Mouse (Mus musculus): ENCODE measurements around the gene Plk3. TPM values are rescaled to one million over a fixed set of nuclear protein-coding genes. Genes with fewer than 3 reads are reported as not detected.

Gene Plk3
- polyA plus RNA-seq, 1 experiment from 2014 or later: 3.8 TPM

GRCm38 (mm10) chr4:117125348-117125909 lies 8.3 kb downstream of the Plk3 start, which contains the start of gene Btbd19:
Gene Btbd19, minus strand, starts transcription at chr4:117125725.
- H3K9ac ChIP-seq (replicated peaks; ENCODE audit: low read depth, low read length): peak within 1 kb of the TSS; percentile 8; the same call in 1 of the 2 replicates
- H3K27ac ChIP-seq (ENCODE audit: low read length): peak within 1 kb of the TSS; percentile 88
- WGBS: 22% methylated on average over 8 of the region's 8 CpGs
- H3K27me3 ChIP-seq (ENCODE audit: control insufficient read depth, insufficient read depth, low read length): no peaks in the 10 kb centered on the region
- H3K9me3 ChIP-seq (ENCODE audit: control insufficient read depth, low read depth, low read length): no peaks in the 10 kb centered on the region
- peak; percentile 37; the same call in 1 of the 2 replicates for ATAC-seq (ENCODE audit: insufficient number of reproducible peaks, insufficient read depth, low FRiP score, low read depth)
- H3K4me2 ChIP-seq (replicated peaks; ENCODE audit: low read depth, low read length): peak within 1 kb of the TSS; percentile 28
- peaks cover 16% of the 10 kb centered on the region for H3K4me1 ChIP-seq (ENCODE audit: control insufficient read depth, insufficient read depth, low read length)
- H3K36me3 ChIP-seq (ENCODE audit: control insufficient read depth, insufficient read depth, low read length): peaks cover 7% of the 10 kb centered on the region; the same call in 1 of the 2 replicates
- no peak within 1 kb of the TSS; the same call in 1 of the 2 replicates for H3K4me3 ChIP-seq (ENCODE audit: low read depth, low read length)

GRCm38 (mm10) chr4:117124518-117125347 lies 9.0 kb downstream of the Plk3 start:
- Histone ChIP-seq H3K4me3 (ENCODE audit: low read depth, low read length) (no peak overlapping the region; the same call in 1 of the 2 replicates), H3K9ac (replicated peaks; ENCODE audit: low read depth, low read length) (peak overlapping the region; percentile 8; the same call in 1 of the 2 replicates), H3K4me1 (ENCODE audit: control insufficient read depth, insufficient read depth, low read length) (peaks cover 16% of the 10 kb centered on the region), H3K4me2 (replicated peaks; ENCODE audit: low read depth, low read length) (peak overlapping the region; percentile 28), H3K36me3 (ENCODE audit: control insufficient read depth, insufficient read depth, low read length) (peaks cover 4% of the 10 kb centered on the region; the same call in 1 of the 2 replicates), H3K27ac (ENCODE audit: low read length) (peak overlapping the region; percentile 88), H3K9me3 (ENCODE audit: control insufficient read depth, low read depth, low read length) (no peaks in the 10 kb centered on the region), H3K27me3 (ENCODE audit: control insufficient read depth, insufficient read depth, low read length) (no peaks in the 10 kb centered on the region)
- 61% methylated on average over 14 of the region's 14 CpGs for WGBS
- no peak for ATAC-seq (ENCODE audit: insufficient number of reproducible peaks, insufficient read depth, low FRiP score, low read depth)

- ATAC-seq (ENCODE audit: insufficient number of reproducible peaks, insufficient read depth, low FRiP score, low read depth): no peak
- H3K9ac ChIP-seq (replicated peaks; ENCODE audit: low read depth, low read length): no peak overlapping the region
- peak overlapping the region; percentile 88; the same call in 1 of the 2 replicates for H3K27ac ChIP-seq (ENCODE audit: low read length)
- H3K4me2 ChIP-seq (replicated peaks; ENCODE audit: low read depth, low read length): no peak overlapping the region
- WGBS: 76% methylated on average over 3 of the region's 3 CpGs
- 0 out of 2 replicates have a peak, but pooled peaks cover 3% of the 10 kb centered on the region for H3K36me3 ChIP-seq (ENCODE audit: control insufficient read depth, insufficient read depth, low read length)
- peaks cover 16% of the 10 kb centered on the region for H3K4me1 ChIP-seq (ENCODE audit: control insufficient read depth, insufficient read depth, low read length)
- no peaks in the 10 kb centered on the region for H3K27me3 ChIP-seq (ENCODE audit: control insufficient read depth, insufficient read depth, low read length)
- H3K9me3 ChIP-seq (ENCODE audit: control insufficient read depth, low read depth, low read length): no peaks in the 10 kb centered on the region
- no peak overlapping the region for H3K4me3 ChIP-seq (ENCODE audit: low read depth, low read length)
Observed at GRCm38 (mm10) chr4:117124218-117124517, 9.6 kb downstream of the Plk3 start.

- H3K4me1 ChIP-seq (ENCODE audit: control insufficient read depth, insufficient read depth, low read length): peaks cover 16% of the 10 kb centered on the region
- 75% methylated on average over 7 of the region's 9 CpGs for WGBS
- no peaks in the 10 kb centered on the region for H3K27me3 ChIP-seq (ENCODE audit: control insufficient read depth, insufficient read depth, low read length)
- no peaks in the 10 kb centered on the region for H3K9me3 ChIP-seq (ENCODE audit: control insufficient read depth, low read depth, low read length)
- H3K27ac ChIP-seq (ENCODE audit: low read length): no peak overlapping the region
- no peak for ATAC-seq (ENCODE audit: insufficient number of reproducible peaks, insufficient read depth, low FRiP score, low read depth)
- H3K9ac ChIP-seq (replicated peaks; ENCODE audit: low read depth, low read length): no peak overlapping the region
- no peak overlapping the region for H3K4me2 ChIP-seq (replicated peaks; ENCODE audit: low read depth, low read length)
- no peak overlapping the region for H3K4me3 ChIP-seq (ENCODE audit: low read depth, low read length)
- H3K36me3 ChIP-seq (ENCODE audit: control insufficient read depth, insufficient read depth, low read length): no peaks in the 10 kb centered on the region
Observed at GRCm38 (mm10) chr4:117123546-117124217, 10.1 kb downstream of the Plk3 start.

DNA sequence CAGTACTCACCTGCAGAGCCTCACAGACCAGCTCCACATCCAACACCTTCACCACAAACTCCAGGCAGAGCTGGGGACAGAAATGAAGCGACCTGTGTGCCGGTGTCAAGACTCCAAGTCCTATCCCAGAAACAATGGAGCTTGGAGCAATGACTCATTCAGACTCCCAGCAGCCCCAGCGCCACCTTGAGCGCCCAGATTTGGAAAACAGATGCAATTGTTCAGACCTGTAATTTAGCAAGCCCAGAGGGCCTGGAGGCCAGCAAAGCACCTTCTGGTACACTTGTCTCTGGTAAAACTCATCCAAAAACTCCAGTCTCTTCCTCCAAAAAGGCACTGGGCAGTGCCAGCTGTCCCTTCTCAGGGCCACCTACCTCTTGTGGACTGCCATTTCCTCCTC lies 11.6 kb downstream of the Plk3 start:
- Histone ChIP-seq H3K27me3 (ENCODE audit: control insufficient read depth, insufficient read depth, low read length) (no peaks in the 10 kb centered on the region), H3K27ac (ENCODE audit: low read length) (no peak overlapping the region), H3K4me3 (ENCODE audit: low read depth, low read length) (no peak overlapping the region), H3K4me2 (replicated peaks; ENCODE audit: low read depth, low read length) (no peak overlapping the region), H3K36me3 (ENCODE audit: control insufficient read depth, insufficient read depth, low read length) (no peaks in the 10 kb centered on the region), H3K9ac (replicated peaks; ENCODE audit: low read depth, low read length) (no peak overlapping the region), H3K9me3 (ENCODE audit: control insufficient read depth, low read depth, low read length) (no peaks in the 10 kb centered on the region), H3K4me1 (ENCODE audit: control insufficient read depth, insufficient read depth, low read length) (peaks cover 16% of the 10 kb centered on the region)
- WGBS: 86% methylated on average over 4 of the region's 4 CpGs
- ATAC-seq (ENCODE audit: insufficient number of reproducible peaks, insufficient read depth, low FRiP score, low read depth): no peak

DNA sequence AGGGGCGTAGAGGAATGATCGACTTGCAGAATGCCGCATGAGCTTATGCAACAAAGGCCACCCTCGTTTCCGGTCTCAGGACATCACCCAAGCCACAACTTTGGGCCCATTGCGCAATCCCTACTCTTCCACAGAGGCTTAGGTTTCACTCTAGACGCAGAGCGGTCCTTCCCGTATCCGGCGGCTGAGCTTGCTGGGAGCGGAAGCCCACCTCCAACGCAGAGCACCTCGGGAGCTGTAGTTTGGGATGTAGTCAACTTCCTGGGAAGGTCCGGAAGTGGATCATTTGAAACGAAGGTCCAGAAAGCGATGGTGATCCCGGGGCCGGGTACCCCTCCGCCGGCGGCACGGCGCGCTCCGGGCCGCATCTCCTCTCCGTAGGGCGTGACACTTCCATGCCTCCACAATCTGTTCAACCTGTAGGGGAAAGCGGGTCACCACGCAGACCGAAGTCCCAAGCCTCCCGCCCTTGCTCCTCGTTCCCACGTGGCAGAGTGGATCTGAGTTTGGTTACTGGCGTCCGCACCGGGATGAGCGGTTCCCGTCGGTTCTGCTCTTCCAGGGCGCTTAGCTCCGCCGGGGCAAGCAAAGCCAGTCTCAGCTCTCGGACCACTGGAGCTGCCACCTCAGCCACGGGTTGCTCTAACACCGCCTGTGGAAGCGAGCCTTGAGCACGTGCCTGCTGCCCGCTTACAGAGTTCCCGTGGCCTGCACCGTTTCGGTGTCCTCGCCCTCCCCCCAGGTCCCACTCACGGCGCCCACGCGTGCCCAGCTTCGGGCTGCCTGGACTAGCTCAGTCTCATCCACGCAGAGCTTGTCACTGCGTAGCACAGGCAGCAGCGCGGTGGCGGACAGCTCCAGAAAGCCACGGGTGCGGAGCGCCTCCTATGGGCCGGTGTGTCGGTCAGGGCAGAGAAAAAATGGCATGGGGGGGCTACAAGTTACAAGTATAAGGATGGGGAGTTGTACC lies 13.0 kb downstream of the Plk3 start:
- H3K9ac ChIP-seq (replicated peaks; ENCODE audit: low read depth, low read length): peak overlapping the region; percentile 49
- H3K27me3 ChIP-seq (ENCODE audit: control insufficient read depth, insufficient read depth, low read length): no peaks in the 10 kb centered on the region
- WGBS: under 1% methylated on average over 69 of the region's 69 CpGs
- H3K27ac ChIP-seq (ENCODE audit: low read length): peak overlapping the region; percentile 83
- peak overlapping the region; percentile 49 for H3K4me3 ChIP-seq (ENCODE audit: low read depth, low read length)
- H3K4me1 ChIP-seq (ENCODE audit: control insufficient read depth, insufficient read depth, low read length): peaks cover 11% of the 10 kb centered on the region
- ATAC-seq (ENCODE audit: insufficient number of reproducible peaks, insufficient read depth, low FRiP score, low read depth): peak; percentile 93
- no peaks in the 10 kb centered on the region for H3K9me3 ChIP-seq (ENCODE audit: control insufficient read depth, low read depth, low read length)
- H3K36me3 ChIP-seq (ENCODE audit: control insufficient read depth, insufficient read depth, low read length): no peaks in the 10 kb centered on the region
- peak overlapping the region; percentile 93 for H3K4me2 ChIP-seq (replicated peaks; ENCODE audit: low read depth, low read length)

GRCm38 (mm10) chr4:117120052-117120444 lies 13.7 kb downstream of the Plk3 start:
- Histone ChIP-seq H3K4me2 (replicated peaks; ENCODE audit: low read depth, low read length) (peak overlapping the region; percentile 93), H3K36me3 (ENCODE audit: control insufficient read depth, insufficient read depth, low read length) (no peaks in the 10 kb centered on the region), H3K27ac (ENCODE audit: low read length) (peak overlapping the region; percentile 83), H3K27me3 (ENCODE audit: control insufficient read depth, insufficient read depth, low read length) (no peaks in the 10 kb centered on the region), H3K4me1 (ENCODE audit: control insufficient read depth, insufficient read depth, low read length) (peaks cover 5% of the 10 kb centered on the region), H3K9me3 (ENCODE audit: control insufficient read depth, low read depth, low read length) (no peaks in the 10 kb centered on the region), H3K4me3 (ENCODE audit: low read depth, low read length) (peak overlapping the region; percentile 49), H3K9ac (replicated peaks; ENCODE audit: low read depth, low read length) (peak overlapping the region; percentile 47)
- no peak for ATAC-seq (ENCODE audit: insufficient number of reproducible peaks, insufficient read depth, low FRiP score, low read depth)
- WGBS: 5% methylated on average over 10 of the region's 10 CpGs

All from stomach, embryonic 14.5 days (tissue).